Mouse (Mus musculus) stomach, postnatal 0 days (tissue): ENCODE results near the gene Rho.

Experiments
- CTCF ChIP-seq: IDR thresholded peaks from 2 replicates; pipeline ENCODE4 v1.5.1; 2016; ENCODE audit warnings: antibody characterized with exemption, low read depth, mild to moderate bottlenecking, moderate library complexity
- EP300 ChIP-seq: optimal IDR thresholded peaks from 2 replicates; pipeline ENCODE3; 2016; ENCODE audit warnings: antibody characterized with exemption

DNA sequence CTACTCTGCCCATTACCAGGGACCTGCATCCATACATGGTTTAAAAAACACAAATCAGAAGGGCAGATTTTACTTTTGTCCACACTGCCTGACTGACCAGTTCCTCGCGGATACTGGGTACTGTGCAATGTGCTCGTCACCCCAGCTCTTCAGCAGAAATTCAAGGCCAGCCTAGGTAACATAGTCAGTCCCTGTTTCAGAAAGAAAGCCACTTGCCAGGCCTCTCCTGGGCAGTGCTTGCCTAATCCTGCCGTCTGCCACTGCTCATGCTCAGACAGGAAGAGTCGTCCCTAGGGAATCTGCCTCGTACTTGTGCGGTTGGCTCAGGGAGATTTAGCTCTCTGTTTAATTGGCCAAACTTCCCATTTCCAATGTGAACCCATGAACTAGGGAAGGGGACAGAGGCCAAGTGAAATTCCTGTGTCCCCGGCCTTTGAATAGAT lies 30.0 kb upstream of the Rho start:
- TF ChIP-seq CTCF (no peak), EP300 (no peak)
